Mouse (Mus musculus) embryonic facial prominence, embryonic 15.5 days (tissue): Measurements from ENCODE around the gene Rnf157. TPM values are rescaled to one million over a fixed set of nuclear protein-coding genes. Genes with fewer than 3 reads are reported as not detected.
A peak's percentile ranks its signal among the peaks of the same experiment; 100 is the strongest.
"Not testable (repeated sequence)": the region's sequence is repeated elsewhere in the genome, so short reads cannot be mapped to it uniquely, and the experiment has no call there.

Source experiments
- ATAC-seq: fragments of 200-750 bp; cut with Nextera tagmentation; 2 replicates; pipeline ENCODE4 v1.8.0; 2017; ENCODE audit warnings: low read depth, moderate TSS enrichment; ENCODE audit not compliant: insufficient number of reproducible peaks, low FRiP score, low TSS enrichment
- H3K27ac ChIP-seq: fragments of 300-500 bp; sonication (generic); replicated peaks from 2 replicates; pipeline ENCODE4 v1.5.1; 2015; ENCODE audit warnings: mild to moderate bottlenecking, inconsistent platforms
- H3K27me3 ChIP-seq: fragments of 300-500 bp; sonication (generic); 2 replicates; pipeline ENCODE4 v1.6.1; 2015; ENCODE audit warnings: inconsistent platforms
- H3K36me3 ChIP-seq: fragments of 300-500 bp; sonication (generic); 2 replicates; pipeline ENCODE4 v1.6.1; 2015; ENCODE audit warnings: mild to moderate bottlenecking, inconsistent platforms
- H3K4me1 ChIP-seq: fragments of 300-500 bp; sonication (generic); 2 replicates; pipeline ENCODE4 v1.6.1; 2015; ENCODE audit warnings: inconsistent platforms
- H3K4me2 ChIP-seq: fragments of 300-500 bp; sonication (generic); replicated peaks from 2 replicates; pipeline ENCODE4 v1.6.1; 2015; ENCODE audit warnings: mild to moderate bottlenecking, inconsistent platforms
- H3K4me3 ChIP-seq: fragments of 300-500 bp; sonication (generic); replicated peaks from 2 replicates; pipeline ENCODE4 v1.5.1; 2015; ENCODE audit warnings: mild to moderate bottlenecking, inconsistent platforms
- H3K9ac ChIP-seq: fragments of 300-500 bp; sonication (generic); 2 replicates; pipeline ENCODE4 v1.6.1; 2015; ENCODE audit warnings: inconsistent platforms
- H3K9me3 ChIP-seq: fragments of 300-500 bp; sonication (generic); replicated peaks from 2 replicates; pipeline ENCODE4 v1.6.1; 2016; ENCODE audit warnings: inconsistent platforms
- WGBS: fragments of 180-500 bp; shearing (Covaris S2); methylation state at CpG from one replicate; pipeline ENCODE4 v1.1.7; 2015; 5-methylcytosine and 5-hydroxymethylcytosine counted together
- polyA plus RNA-seq: library from polyadenylated mRNA; unstranded; fragments of >200 nt; fragmentation: Nextera tagmentation; extraction: Ambion mirVana; gene quantifications from 2 replicates; pipeline ENCODE4 v1.2.1, GENCODE M21; 2015

The Rnf157 gene
- polyA plus RNA-seq, 1 experiment from 2014 or later, result 17.0 TPM

DNA sequence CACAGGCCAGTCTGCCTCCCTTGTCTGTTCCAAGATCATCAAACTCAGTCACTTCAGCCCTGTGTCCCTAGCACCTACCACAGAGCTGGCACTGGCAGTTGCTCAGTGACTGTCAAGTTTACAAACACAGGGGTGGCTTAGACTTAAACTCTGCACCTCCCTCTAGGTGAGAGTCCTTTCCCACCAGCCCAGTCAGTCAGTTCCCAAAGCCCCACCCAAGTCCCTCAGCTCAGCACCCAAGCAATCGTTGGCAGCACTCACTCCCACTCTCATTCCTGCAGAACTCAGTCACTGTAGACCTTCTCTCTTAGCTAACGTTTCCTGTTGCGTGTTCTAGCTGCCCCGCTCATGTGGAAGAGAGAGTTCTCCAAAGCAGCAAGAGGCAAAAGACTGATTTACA lies 18.1 kb downstream of the Rnf157 start:
- no peak overlapping the region for H3K27ac ChIP-seq
- H3K36me3 ChIP-seq, result peaks cover 10% of the 10 kb centered on the region; the same call in 1 of the 2 replicates
- no peaks in the 10 kb centered on the region for H3K4me1 ChIP-seq
- WGBS, result 81% methylated on average over 4 of the region's 4 CpGs
- H3K4me2 ChIP-seq, result no peak overlapping the region
- no peak overlapping the region for H3K9ac ChIP-seq
- H3K4me3 ChIP-seq, result no peak overlapping the region
- no peak for ATAC-seq
- H3K27me3 ChIP-seq, result no peaks in the 10 kb centered on the region
- H3K9me3 ChIP-seq, result no peaks in the 10 kb centered on the region

DNA sequence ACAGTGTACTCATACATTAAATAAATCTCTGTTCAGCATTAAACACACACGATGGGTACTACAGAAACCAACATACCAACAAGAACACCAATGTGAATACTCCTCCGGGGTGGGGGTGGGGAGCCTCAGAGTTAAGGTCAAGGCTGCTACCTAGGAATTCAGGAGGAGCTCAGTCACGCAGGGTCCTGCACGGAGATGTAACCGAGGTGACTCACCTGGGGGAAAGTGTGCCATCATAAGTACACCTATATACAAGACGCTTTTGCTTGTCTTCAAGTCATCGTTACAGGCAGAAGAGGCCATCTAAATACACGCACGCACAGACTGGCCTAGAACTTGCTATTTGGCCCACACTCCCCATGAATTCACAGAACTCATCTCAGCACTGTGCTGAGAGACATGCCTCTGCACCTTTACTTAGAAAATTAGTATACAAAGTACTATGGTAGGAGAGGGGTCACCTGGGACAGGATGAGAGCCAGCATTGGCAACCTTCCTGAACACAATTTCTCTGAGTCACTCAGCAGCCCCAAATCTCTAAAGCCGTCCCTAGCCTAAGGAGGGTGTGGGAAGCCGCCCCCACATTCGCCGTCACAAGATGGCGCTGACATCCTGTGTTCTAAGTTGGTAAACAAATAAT lies 23.9 kb downstream of the Rnf157 start:
- Histone ChIP-seq H3K27ac (peak overlapping the region; percentile 68), H3K9me3 (no peaks in the 10 kb centered on the region), H3K9ac (no peak overlapping the region), H3K4me1 (peaks cover 22% of the 10 kb centered on the region), H3K36me3 (no peaks in the 10 kb centered on the region), H3K4me2 (no peak overlapping the region), H3K27me3 (no peaks in the 10 kb centered on the region), H3K4me3 (peak overlapping the region; percentile 15; the same call in 1 of the 2 replicates)
- WGBS, result 68% methylated on average over 14 of the region's 14 CpGs
- peak; percentile 39; the same call in 1 of the 2 replicates for ATAC-seq

DNA sequence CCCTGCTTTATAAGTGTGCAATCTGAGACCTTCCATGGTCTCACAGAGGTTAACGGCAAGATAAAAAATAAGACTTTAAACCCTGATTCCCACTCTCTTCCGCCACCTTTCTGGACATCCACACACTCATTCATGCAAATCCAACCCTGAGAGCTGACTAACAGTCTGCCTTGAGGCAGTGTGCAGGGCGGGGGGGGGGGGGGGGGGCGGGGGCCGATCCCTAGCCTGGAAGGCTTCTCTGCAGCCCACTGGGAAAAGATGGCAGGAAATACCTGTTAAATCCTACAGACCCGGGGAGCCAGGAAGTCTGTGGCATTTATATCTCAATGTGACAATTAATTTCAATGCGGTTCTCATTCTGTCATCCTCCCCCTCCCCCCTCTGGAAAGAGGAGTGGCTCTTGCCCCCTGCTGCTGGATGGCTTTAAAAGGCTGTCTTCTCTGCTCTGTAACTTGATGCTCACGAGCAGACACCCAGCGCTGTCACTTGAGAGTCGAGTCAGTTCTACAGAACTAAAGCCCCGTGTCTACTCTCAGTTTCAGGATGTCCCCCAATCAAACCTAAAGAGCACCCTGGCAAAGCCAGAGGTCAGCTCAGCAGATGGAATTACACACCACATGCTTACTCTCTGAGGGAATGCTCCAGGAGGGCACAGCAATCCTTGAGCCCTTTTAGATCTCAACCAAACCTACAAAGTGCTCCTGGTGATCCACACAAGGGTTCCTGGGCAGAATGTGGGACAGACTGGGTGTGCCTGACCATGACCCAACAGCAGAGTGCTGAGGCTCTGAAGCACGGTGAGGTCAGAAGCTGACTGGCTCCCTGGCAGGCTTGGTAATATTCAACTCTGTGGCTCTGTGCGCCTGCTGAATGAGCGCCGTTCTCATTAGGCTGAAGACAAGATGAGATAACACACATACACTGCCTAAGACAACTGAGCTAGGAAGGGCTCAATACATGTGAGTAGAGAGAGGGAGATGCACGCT lies 25.5 kb downstream of the Rnf157 start:
- WGBS, result 16% methylated on average over 15 of the region's 16 CpGs
- H3K4me2 ChIP-seq, result peak overlapping the region; percentile 41
- peak overlapping the region; percentile 85 for H3K27ac ChIP-seq
- H3K4me3 ChIP-seq, result peak overlapping the region; percentile 18
- peaks cover 22% of the 10 kb centered on the region for H3K4me1 ChIP-seq
- no peaks in the 10 kb centered on the region for H3K36me3 ChIP-seq
- no peaks in the 10 kb centered on the region for H3K27me3 ChIP-seq
- ATAC-seq, result peak; percentile 78
- H3K9ac ChIP-seq, result no peak overlapping the region
- H3K9me3 ChIP-seq, result no peaks in the 10 kb centered on the region

DNA sequence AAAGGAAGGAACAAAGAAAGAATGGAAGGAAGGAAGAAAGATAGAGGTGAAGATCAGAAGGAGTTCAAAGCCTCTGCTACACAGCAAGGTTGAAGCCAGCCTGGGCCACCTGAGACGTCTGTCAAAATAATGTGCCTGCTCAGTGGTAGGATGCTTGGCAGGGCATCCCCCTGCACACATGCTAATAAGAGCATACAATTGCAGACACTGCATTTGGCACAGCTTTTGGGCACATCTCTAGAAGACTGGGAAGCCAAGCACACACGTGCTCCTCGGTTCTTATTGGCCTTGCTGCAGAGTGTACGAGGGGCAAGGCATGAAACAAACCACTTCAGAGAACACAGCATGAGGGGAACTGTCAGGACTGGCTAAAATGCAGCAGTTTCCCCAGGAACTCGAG lies 26.8 kb downstream of the Rnf157 start:
- Histone ChIP-seq H3K9me3 (no peaks in the 10 kb centered on the region), H3K9ac (no peak overlapping the region), H3K36me3 (no peaks in the 10 kb centered on the region), H3K27ac (0 out of 2 replicates have a peak overlapping the region, but pooled peaks have one; percentile 85), H3K4me2 (no peak overlapping the region), H3K4me3 (no peak overlapping the region), H3K4me1 (peaks cover 22% of the 10 kb centered on the region), H3K27me3 (no peaks in the 10 kb centered on the region)
- no peak for ATAC-seq
- WGBS, result 43% methylated on average over 5 of the region's 5 CpGs

DNA sequence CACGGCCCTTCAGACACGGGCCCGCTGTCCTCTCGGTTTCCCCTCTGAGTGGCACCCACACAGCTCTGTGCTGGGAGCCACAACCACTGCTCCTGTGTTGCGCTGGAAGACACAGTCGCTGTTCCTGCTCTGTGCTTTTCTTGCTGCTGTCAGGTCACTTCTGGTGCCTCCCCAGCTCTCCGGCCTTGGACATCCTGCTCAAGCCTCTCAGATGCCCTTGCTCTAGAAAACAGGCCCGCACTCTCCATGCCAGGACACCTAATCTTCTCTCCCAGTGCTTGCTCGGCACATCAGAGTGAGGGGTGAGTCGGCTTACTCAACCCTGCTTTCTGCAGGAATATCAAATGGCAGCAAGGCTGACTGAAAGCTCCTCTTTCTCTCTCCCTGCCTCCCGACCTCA lies 28.7 kb downstream of the Rnf157 start:
- no peak overlapping the region for H3K4me3 ChIP-seq
- no peaks in the 10 kb centered on the region for H3K9me3 ChIP-seq
- no peak for ATAC-seq
- H3K36me3 ChIP-seq, result no peaks in the 10 kb centered on the region
- H3K27me3 ChIP-seq, result no peaks in the 10 kb centered on the region
- no peak overlapping the region for H3K27ac ChIP-seq
- no peak overlapping the region for H3K9ac ChIP-seq
- WGBS, result 71% methylated on average over 11 of the region's 11 CpGs
- peaks cover 22% of the 10 kb centered on the region for H3K4me1 ChIP-seq
- no peak overlapping the region for H3K4me2 ChIP-seq

DNA sequence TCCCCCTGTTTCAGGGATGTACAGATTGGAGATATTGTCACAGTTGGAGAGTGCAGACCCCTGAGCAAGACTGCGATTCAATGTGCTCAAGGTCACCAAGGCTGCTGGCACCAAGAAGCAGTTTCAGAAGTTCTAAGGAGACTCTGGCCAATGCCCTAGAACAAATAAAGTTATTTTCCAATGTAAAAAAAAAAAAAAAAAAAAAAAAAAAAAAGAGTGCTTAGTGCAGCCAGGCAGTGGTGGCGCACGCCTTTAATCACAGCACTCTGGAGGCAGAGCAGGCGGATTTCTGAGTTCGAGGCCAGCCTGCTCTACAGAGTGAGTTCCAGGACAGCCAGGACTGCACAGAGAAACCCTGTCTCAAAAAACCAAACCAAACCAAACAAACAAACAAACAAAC lies 29.8 kb downstream of the Rnf157 start:
- peaks cover 22% of the 10 kb centered on the region for H3K4me1 ChIP-seq
- H3K4me2 ChIP-seq, ATAC-seq, H3K27ac ChIP-seq, H3K4me3 ChIP-seq, H3K9me3 ChIP-seq, H3K36me3 ChIP-seq, H3K9ac ChIP-seq, H3K27me3 ChIP-seq: not testable (repeated sequence)
- WGBS, result 88% methylated on average over 5 of the region's 5 CpGs

DNA sequence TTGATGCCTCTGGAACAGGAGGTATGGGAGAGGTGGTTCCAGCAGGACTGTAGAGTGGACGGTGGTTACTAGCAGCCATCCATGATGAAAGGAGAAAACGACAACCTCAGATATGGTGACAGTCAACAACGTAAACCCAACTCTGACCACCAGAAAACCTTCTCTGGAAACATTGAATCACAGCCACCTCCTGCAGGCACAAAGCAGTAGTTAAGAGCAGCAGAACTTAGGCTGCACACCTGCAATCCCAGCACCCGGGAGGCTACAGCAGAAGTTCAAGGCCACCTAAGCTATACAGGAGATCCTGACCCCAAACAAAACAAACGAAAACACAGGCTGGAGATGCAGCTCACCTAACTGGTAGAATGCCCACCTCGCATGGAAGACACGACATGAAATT lies 32.1 kb downstream of the Rnf157 start:
- no peak for ATAC-seq
- WGBS, result 81% methylated on average over 7 of the region's 7 CpGs

DNA sequence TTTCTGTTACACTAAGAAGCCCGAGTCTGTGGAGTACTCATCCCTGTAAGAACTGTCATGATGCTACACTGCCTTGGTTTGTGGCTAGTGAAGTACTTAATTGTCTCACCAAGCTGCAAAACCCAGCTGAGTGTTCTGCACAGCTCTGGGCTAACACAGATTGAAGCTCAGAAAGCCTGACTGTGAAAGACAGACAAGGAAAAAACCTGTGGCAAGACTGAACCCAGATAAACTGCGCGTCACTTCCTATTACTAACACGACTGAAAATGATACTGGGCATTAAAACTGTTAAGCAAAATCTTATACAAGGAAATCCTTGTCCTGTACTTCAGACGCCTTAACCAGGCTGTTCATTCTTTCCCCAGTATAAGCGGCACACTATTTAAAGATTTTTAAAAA lies 33.3 kb downstream of the Rnf157 start:
- no peak overlapping the region for H3K9ac ChIP-seq
- H3K4me2 ChIP-seq, result no peak overlapping the region
- H3K27ac ChIP-seq, result no peak overlapping the region
- no peaks in the 10 kb centered on the region for H3K36me3 ChIP-seq
- H3K4me3 ChIP-seq, result no peak overlapping the region
- no peaks in the 10 kb centered on the region for H3K4me1 ChIP-seq
- H3K9me3 ChIP-seq, result no peaks in the 10 kb centered on the region
- H3K27me3 ChIP-seq, result no peaks in the 10 kb centered on the region
- ATAC-seq, result no peak
- 77% methylated on average over 6 of the region's 6 CpGs for WGBS

More for the DNA sequence above, 32.1 kb downstream of the Rnf157 start:
- no peaks in the 10 kb centered on the region for H3K27me3 ChIP-seq
- H3K4me3 ChIP-seq, result no peak overlapping the region
- H3K36me3 ChIP-seq, result no peaks in the 10 kb centered on the region
- H3K9ac ChIP-seq, result no peak overlapping the region
- H3K4me1 ChIP-seq, result no peaks in the 10 kb centered on the region
- no peaks in the 10 kb centered on the region for H3K9me3 ChIP-seq
- H3K4me2 ChIP-seq, result no peak overlapping the region
- H3K27ac ChIP-seq, result no peak overlapping the region

DNA sequence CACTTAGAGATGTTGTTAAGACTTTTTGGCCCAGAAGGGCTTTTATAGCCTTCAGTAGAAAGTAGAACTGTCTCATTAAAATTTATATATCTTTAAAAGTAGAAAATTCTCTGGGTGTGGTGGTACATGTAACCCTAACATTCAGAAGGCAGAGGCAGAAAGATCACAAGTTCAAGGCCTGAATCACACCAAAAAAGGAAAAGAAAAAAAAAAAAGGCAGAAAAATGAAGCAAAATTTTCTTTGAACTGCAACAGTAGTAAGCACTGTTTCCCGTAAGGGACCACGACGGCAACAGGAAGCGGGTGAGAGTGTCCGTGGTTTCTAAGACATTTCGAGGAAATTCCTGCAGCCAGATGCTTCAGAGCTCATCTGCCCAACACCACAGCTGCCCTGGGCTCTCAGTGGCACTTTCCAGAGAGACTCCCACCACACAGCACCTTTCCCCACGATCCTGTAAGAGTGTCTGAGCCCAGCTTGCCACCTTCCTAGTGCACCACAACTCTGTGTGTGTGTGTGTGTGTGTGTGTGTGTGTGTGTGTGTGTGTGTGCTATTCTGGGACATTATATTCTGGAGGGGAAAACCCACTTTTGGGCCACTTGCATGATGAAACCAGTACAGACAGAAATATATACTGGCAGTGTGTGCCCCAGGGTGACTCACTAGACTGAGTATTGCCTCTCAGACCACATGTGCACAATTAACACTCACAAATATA lies 35.7 kb downstream of the Rnf157 start:
- H3K9me3 ChIP-seq, result no peaks in the 10 kb centered on the region
- no peak overlapping the region for H3K4me2 ChIP-seq
- H3K36me3 ChIP-seq, result no peaks in the 10 kb centered on the region
- H3K4me3 ChIP-seq, result no peak overlapping the region
- no peaks in the 10 kb centered on the region for H3K4me1 ChIP-seq
- 40% methylated on average over 7 of the region's 7 CpGs for WGBS
- no peak for ATAC-seq
- no peaks in the 10 kb centered on the region for H3K27me3 ChIP-seq
- H3K27ac ChIP-seq, result no peak overlapping the region
- H3K9ac ChIP-seq, result no peak overlapping the region

DNA sequence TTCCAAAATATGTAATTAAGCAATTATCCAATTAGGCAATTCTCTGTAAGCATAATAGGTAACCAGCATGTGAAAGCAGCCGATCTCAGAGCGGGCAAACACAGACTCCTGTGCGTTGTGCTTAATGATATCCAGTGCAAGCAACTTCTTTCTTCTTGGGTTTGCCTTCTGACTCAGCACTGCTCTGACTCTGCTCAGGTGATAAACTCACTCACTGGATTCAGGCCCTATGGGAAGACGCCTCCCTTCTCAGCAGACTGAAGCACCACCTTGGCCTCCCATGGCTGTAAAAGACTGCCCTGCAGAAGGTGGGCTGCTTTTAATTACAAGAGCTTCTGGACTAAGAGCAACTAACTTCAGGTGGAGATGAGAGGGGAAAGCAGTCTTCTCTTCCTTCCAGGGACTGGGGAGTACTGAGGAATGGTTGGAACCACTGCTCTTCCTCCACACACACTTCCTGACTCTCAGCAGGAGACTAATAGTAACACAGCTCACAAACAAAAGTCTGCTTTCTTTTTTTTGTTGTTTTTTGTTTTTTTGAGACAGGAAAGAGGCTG lies 40.9 kb downstream of the Rnf157 start:
- Histone ChIP-seq H3K4me2 (no peak overlapping the region), H3K36me3 (no peaks in the 10 kb centered on the region), H3K4me3 (no peak overlapping the region), H3K27me3 (no peaks in the 10 kb centered on the region), H3K9ac (no peak overlapping the region), H3K9me3 (no peaks in the 10 kb centered on the region), H3K27ac (no peak overlapping the region), H3K4me1 (peaks cover 3% of the 10 kb centered on the region; the same call in 1 of the 2 replicates)
- no peak for ATAC-seq
- 55% methylated on average over 4 of the region's 4 CpGs for WGBS

DNA sequence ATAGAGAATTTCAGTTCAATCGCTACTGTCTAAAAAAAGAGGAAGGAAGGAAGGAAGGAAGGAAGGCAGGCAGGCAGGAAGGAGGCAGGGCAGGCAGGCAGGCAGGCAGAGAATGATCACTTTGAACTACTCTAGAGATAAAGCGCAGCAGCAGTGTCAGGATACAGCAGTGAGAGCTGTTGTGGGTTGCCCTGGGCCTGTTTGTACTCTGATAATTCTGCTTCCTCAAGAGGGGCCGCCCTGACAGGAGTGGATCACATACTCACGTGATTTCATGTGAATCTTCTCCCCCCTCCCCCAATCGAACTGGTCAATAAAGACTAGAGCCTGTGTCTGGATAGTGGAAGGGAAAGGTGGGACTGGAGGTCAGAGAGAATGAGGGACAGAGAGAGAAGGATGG lies 43.2 kb downstream of the Rnf157 start:
- WGBS, result 46% methylated on average over 5 of the region's 5 CpGs
- Histone ChIP-seq H3K27me3 (no peaks in the 10 kb centered on the region), H3K4me2 (no peak overlapping the region), H3K27ac (no peak overlapping the region), H3K4me1 (peaks cover 3% of the 10 kb centered on the region; the same call in 1 of the 2 replicates), H3K9me3 (no peaks in the 10 kb centered on the region), H3K36me3 (no peaks in the 10 kb centered on the region), H3K9ac (no peak overlapping the region), H3K4me3 (no peak overlapping the region)
- no peak for ATAC-seq
